Mouse (Mus musculus) CH12.LX (cell line): ENCODE results near the gene Tgfa.

Source experiments
- BHLHE40 ChIP-seq: IDR thresholded peaks from 2 replicates; pipeline ENCODE4 v1.6.1; 2011; ENCODE audit warnings: mild to moderate bottlenecking, low read depth, low read length, improper control_type of control experiment
- CTCF ChIP-seq, 2 experiments: IDR thresholded peaks in 1 of 2; conservative IDR thresholded peaks in 1 of 2; 2 replicates each; pipeline ENCODE4 v1.5.1; 2011 to 2012; ENCODE audit warnings: low read depth in 2 of 2, low read length in 2 of 2, improper control_type of control experiment in 1 of 2, inconsistent platforms in 1 of 2, mild to moderate bottlenecking in 1 of 2, moderate library complexity in 1 of 2
- EP300 ChIP-seq: IDR thresholded peaks from 2 replicates; pipeline ENCODE4 v1.6.1; 2011; ENCODE audit warnings: low read length, improper control_type of control experiment
- MAFK ChIP-seq: IDR thresholded peaks from 2 replicates; pipeline ENCODE4 v1.6.1; 2011; ENCODE audit warnings: low read length, improper control_type of control experiment; ENCODE audit not compliant: insufficient replicate concordance
- MAX ChIP-seq: IDR thresholded peaks from 2 replicates; pipeline ENCODE4 v1.6.1; 2011; ENCODE audit warnings: low read length, improper control_type of control experiment
- MAZ ChIP-seq: IDR thresholded peaks from 2 replicates; pipeline ENCODE4 v1.6.1; 2012; ENCODE audit warnings: low read depth, mild to moderate bottlenecking, inconsistent platforms, low read length, improper control_type of control experiment, moderate library complexity
- POLR2A ChIP-seq: IDR thresholded peaks from 2 replicates; pipeline ENCODE4 v1.6.1; 2011; ENCODE audit warnings: low read depth, mild to moderate bottlenecking, improper control_type of control experiment, low read length
- POLR2AphosphoS2 ChIP-seq: IDR thresholded peaks from 2 replicates; pipeline ENCODE4 v1.6.1; 2011; ENCODE audit warnings: low read depth, low read length, improper control_type of control experiment
- RAD21 ChIP-seq: IDR thresholded peaks from 2 replicates; pipeline ENCODE4 v1.6.1; 2011; ENCODE audit warnings: low read depth, mild to moderate bottlenecking, low read length, improper control_type of control experiment, moderate library complexity
- RCOR1 ChIP-seq: conservative IDR thresholded peaks from 2 replicates; pipeline ENCODE4 v1.6.1; 2012; ENCODE audit warnings: low read depth, mild to moderate bottlenecking, inconsistent platforms, low read length, improper control_type of control experiment
- TBP ChIP-seq: conservative IDR thresholded peaks from 2 replicates; pipeline ENCODE4 v1.6.1; 2011; ENCODE audit warnings: low read depth, low read length, improper control_type of control experiment
- USF2 ChIP-seq: conservative IDR thresholded peaks from 2 replicates; pipeline ENCODE4 v1.6.1; 2011; ENCODE audit warnings: low read depth, low read length, improper control_type of control experiment
- ZC3H11A ChIP-seq: IDR thresholded peaks from 2 replicates; pipeline ENCODE4 v1.6.1; 2012; ENCODE audit warnings: low read depth, mild to moderate bottlenecking, inconsistent platforms, low read length, improper control_type of control experiment
- ZMIZ1 ChIP-seq: IDR thresholded peaks from 2 replicates; pipeline ENCODE4 v1.6.1; 2012; ENCODE audit warnings: low read depth, mild to moderate bottlenecking, inconsistent platforms, low read length, improper control_type of control experiment

DNA sequence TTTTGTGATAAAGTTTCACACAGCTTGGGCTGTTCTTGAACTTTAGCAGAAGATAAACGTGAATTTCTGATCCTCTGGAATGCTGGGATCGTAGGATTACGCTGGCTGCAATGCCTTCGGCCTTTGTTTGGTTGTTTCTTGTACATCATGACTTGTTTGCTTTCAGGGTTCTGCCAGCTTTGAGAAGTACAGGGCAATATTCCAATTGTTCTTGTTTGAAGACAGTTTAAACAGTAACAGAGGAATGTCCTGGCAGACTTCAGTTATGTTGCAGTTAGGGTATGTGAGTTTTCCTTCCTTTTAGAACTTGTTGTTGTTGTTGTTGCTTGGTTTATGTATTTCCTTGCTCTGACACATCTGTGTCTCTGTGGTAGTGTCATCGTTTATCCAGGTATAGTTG, 18.8 kb upstream of the Tgfa start:
- no peak for TF ChIP-seq ZC3H11A
- TF ChIP-seq POLR2A: no peak
- no peak for TF ChIP-seq POLR2AphosphoS2
- no peak for TF ChIP-seq CTCF (conservative IDR thresholded peaks at IDR 0.05 in 1 of 2, IDR thresholded peaks at IDR 0.05 in 1 of 2; ENCODE audit: low read depth in 2 of 2, low read length in 2 of 2)
- no peak for TF ChIP-seq RCOR1
- no peak for TF ChIP-seq BHLHE40
- TF ChIP-seq MAFK: no peak
- TF ChIP-seq TBP: no peak
- TF ChIP-seq RAD21: no peak
- no peak for TF ChIP-seq MAX
- TF ChIP-seq ZMIZ1: no peak
- no peak for TF ChIP-seq MAZ
- TF ChIP-seq USF2: no peak
- no peak for TF ChIP-seq EP300
